Mouse (Mus musculus): ENCODE results near the gene Dhx16.
"Not testable (repeated sequence)": the region's sequence is repeated elsewhere in the genome, so short reads cannot be mapped to it uniquely, and the experiment has no call there.

Gene Dhx16

DNA sequence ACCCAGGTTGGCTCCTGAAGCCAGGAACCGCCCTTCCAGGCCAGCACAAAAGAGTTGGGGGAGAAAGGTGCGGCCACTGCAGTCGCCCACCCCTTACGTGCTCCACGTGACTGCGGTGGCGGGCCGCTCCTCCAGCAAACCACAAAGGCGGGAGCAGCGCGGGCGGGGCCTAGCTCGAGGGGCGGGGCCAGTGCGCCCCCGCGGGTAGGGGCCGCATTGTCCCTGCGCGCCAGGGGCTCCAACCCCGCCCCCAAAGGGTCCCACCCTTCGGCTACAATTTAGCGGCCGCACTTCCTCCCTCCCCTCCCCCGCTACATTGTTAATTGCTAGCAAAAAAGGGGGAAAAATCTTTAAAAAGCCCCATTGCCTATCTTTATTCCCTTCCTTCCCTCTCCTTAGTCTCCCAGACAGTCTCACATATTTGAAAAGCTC is 42.6 kb upstream of the Dhx16 start:
- TF ChIP-seq NANOG (IDR thresholded peaks at IDR 0.05; ENCODE audit: borderline replicate concordance, low read length) (no peak), CTCF (conservative IDR thresholded peaks at IDR 0.05; ENCODE audit: low read length) (no peak), POU5F1 (IDR thresholded peaks at IDR 0.05; ENCODE audit: borderline replicate concordance, low read length) (no peak)
- Histone ChIP-seq H3K36me3 (ENCODE audit: insufficient read depth, low read length) (peaks cover 48% of the 10 kb centered on the region), H3K4me1 (replicated peaks; ENCODE audit: low read depth, low read length) (peaks cover 51% of the 10 kb centered on the region), H3K4me3 (replicated peaks; ENCODE audit: low read length) (peak overlapping the region; percentile 97), H3K27me3 (ENCODE audit: insufficient read depth, low read length) (no peaks in the 10 kb centered on the region), H3K9me3 (ENCODE audit: low read length) (no peaks in the 10 kb centered on the region)

DNA sequence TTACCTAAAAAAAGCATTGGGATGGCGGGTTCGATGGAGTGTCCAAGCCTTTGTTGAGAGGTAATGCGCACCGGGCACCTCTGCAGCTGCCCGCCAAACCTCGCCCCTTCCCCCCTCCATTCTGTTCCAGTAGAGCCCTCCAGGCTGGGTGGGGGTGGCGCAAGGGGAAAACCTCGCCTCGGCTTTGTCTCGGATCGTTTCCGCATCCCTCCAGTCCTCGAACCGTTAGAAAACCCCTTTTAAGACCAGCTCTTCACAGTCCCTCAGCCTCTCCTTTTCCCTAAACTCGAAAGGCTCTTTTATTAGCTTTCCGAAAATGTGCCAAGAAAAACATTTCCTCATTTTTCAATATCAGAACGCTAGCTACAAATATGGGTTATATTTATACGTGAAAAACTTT is 42.1 kb upstream of the Dhx16 start:
- H3K27me3 ChIP-seq (ENCODE audit: insufficient read depth, low read length): no peaks in the 10 kb centered on the region
- H3K36me3 ChIP-seq (ENCODE audit: insufficient read depth, low read length): peaks cover 44% of the 10 kb centered on the region
- TF ChIP-seq POU5F1 (IDR thresholded peaks at IDR 0.05; ENCODE audit: borderline replicate concordance, low read length) (no peak), NANOG (IDR thresholded peaks at IDR 0.05; ENCODE audit: borderline replicate concordance, low read length) (no peak), CTCF (conservative IDR thresholded peaks at IDR 0.05; ENCODE audit: low read length) (no peak)
- peaks cover 52% of the 10 kb centered on the region for H3K4me1 ChIP-seq (replicated peaks; ENCODE audit: low read depth, low read length)
- H3K9me3 ChIP-seq (ENCODE audit: low read length): no peaks in the 10 kb centered on the region
- H3K4me3 ChIP-seq (replicated peaks; ENCODE audit: low read length): peak overlapping the region; percentile 97

DNA sequence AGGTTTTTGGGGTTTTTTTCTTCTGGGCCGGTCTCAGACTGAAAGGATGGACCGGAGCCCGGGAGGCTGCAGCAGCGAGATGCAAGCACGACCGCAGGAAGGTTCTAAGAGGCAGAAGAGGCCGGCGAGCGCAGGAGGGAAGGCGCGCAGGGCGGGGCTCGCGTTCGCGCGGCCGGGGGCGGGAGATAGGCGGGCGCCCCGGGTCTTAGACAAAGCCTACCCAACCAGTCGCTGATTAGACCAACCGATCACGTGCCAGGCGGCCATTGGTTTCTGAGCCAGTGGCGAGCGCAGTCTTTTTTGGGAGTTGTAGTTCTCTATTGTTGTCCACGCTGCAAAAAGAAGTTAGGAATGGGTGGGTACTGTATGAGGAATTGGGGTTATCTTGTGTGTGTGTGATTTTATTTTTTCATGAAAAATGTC is 41.5 kb upstream of the Dhx16 start, which contains the start of gene Tubb5:
Gene Tubb5, minus strand, starts transcription at position 185 of the 423 bp plus-strand sequence.
- Histone ChIP-seq H3K9me3 (ENCODE audit: low read length) (no peaks in the 10 kb centered on the region), H3K36me3 (ENCODE audit: insufficient read depth, low read length) (peaks cover 42% of the 10 kb centered on the region), H3K4me3 (replicated peaks; ENCODE audit: low read length) (peak within 1 kb of the TSS; percentile 97), H3K4me1 (replicated peaks; ENCODE audit: low read depth, low read length) (peaks cover 54% of the 10 kb centered on the region), H3K27me3 (ENCODE audit: insufficient read depth, low read length) (no peaks in the 10 kb centered on the region)
- TF ChIP-seq POU5F1 (IDR thresholded peaks at IDR 0.05; ENCODE audit: borderline replicate concordance, low read length): no peak
- TF ChIP-seq CTCF (conservative IDR thresholded peaks at IDR 0.05; ENCODE audit: low read length): no peak
- TF ChIP-seq NANOG (IDR thresholded peaks at IDR 0.05; ENCODE audit: borderline replicate concordance, low read length): no peak

DNA sequence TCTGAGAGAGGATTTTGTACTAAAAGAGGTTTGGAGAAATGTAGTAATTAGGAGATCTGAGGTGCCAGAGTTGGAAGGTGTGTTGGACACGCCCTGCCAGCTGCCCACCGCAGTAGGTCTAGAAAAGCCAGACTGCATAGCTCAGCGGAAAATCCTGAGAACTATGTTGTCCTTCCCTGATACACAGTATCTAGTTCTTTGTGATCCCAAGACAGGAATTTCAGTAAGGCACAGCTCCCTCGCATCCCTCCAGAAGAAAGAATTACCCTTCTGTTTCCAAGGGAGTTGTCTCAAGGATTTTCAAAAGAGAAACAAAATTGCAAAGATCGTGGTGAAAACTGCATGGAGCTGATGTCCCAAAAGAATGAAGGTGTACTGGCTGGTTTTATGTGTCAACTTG is 41.0 kb upstream of the Dhx16 start:
- TF ChIP-seq CTCF (conservative IDR thresholded peaks at IDR 0.05; ENCODE audit: low read length) (no peak), POU5F1 (IDR thresholded peaks at IDR 0.05; ENCODE audit: borderline replicate concordance, low read length) (no peak), NANOG (IDR thresholded peaks at IDR 0.05; ENCODE audit: borderline replicate concordance, low read length) (no peak)
- Histone ChIP-seq H3K27me3 (ENCODE audit: insufficient read depth, low read length) (no peaks in the 10 kb centered on the region), H3K4me1 (replicated peaks; ENCODE audit: low read depth, low read length) (peaks cover 58% of the 10 kb centered on the region), H3K4me3 (replicated peaks; ENCODE audit: low read length) (peak overlapping the region; percentile 97), H3K9me3 (ENCODE audit: low read length) (no peaks in the 10 kb centered on the region), H3K36me3 (ENCODE audit: insufficient read depth, low read length) (peaks cover 42% of the 10 kb centered on the region)

DNA sequence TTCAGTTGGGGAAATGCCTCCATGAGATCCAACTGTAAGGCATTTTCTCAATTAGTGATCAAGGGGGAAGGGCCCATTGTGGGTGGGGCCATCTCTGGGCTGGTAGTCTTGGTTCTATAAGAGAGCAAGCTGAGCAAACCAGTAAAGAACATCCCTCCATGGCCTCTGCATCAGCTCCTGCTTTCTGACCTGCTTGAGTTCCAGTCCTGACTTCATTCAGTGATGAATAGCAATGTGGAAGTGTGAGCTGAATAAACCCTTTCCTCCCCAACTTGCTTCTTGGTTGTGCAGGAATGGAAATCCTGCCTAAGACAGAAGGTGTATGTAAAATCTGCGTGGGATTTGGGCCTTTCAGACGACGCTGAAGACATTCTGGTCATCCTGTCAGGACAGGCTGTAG is 40.6 kb upstream of the Dhx16 start:
- Histone ChIP-seq H3K36me3 (ENCODE audit: insufficient read depth, low read length) (peaks cover 41% of the 10 kb centered on the region), H3K4me1 (replicated peaks; ENCODE audit: low read depth, low read length) (peaks cover 55% of the 10 kb centered on the region), H3K4me3 (replicated peaks; ENCODE audit: low read length) (peak overlapping the region; percentile 97)
- H3K9me3 ChIP-seq (ENCODE audit: low read length); H3K27me3 ChIP-seq (ENCODE audit: insufficient read depth, low read length): not testable (repeated sequence)

DNA sequence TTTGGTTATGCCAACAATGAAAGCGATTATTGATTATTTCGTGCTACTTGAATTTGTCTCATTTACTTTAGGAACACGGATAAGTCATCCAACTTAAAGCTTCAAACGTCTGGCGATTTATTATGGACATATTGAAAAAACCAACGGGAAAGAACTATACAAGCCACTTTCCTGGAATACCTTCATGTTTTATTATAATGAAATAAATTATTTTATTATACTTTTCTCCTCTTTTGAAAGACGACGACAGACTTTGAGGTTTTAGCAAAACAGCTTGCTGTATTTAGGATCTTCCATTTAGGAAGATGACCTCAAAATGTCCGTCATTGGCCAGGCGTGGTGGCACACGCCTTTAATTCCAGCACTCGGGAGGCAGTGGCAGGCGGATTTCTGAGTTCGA is 39.1 kb upstream of the Dhx16 start:
- Histone ChIP-seq H3K36me3 (ENCODE audit: insufficient read depth, low read length) (peaks cover 41% of the 10 kb centered on the region), H3K27me3 (ENCODE audit: insufficient read depth, low read length) (no peaks in the 10 kb centered on the region), H3K4me1 (replicated peaks; ENCODE audit: low read depth, low read length) (peaks cover 42% of the 10 kb centered on the region), H3K9me3 (ENCODE audit: low read length) (no peaks in the 10 kb centered on the region), H3K4me3 (replicated peaks; ENCODE audit: low read length) (peak overlapping the region; percentile 97)
- TF ChIP-seq CTCF (conservative IDR thresholded peaks at IDR 0.05; ENCODE audit: low read length) (no peak), NANOG (IDR thresholded peaks at IDR 0.05; ENCODE audit: borderline replicate concordance, low read length) (no peak), POU5F1 (IDR thresholded peaks at IDR 0.05; ENCODE audit: borderline replicate concordance, low read length) (no peak)

DNA sequence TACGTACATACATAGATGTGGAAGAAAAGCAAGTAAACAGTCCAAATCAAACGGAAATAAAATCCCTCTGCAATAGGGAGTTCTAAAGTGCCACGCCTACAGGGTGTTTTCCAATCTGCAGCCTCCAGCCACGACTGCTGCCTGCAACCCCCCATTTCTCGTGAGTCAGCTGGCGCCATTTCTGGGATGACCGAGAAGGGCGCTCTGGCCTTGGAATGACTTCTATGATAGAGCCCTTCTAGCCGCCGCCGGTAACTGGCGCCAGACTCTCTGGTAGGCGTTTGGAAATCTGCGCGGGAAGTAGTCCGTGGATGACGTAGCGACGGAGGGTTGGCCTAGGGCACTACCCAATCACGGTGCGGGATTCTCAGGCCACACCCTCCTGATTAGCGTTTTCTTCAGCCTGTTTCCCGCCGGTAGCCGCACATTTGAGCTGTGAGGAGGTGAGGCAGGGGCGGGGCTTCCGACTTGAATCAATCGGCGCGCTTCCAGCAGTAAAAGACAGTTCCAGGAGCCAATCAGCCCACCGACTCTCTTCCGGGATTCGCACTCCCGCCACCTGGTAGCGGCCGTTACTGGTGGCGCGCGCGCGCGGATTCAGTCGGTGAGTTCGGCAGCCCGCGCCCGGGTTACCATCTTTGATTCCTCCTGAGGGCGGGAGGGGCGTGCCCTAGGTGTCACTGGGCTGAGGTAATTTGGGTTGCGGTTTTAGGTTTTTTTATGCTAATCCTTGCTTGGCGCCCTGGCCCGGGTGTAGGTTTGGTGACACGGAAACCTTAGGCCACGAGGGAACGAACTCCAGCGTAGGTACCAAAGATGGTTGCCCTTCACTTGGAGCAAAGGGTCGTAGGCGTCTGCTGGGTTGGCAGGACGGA is 38.3 kb upstream of the Dhx16 start, which contains the start of gene Mdc1:
Gene Mdc1, plus strand, starts transcription at position 440 of the 875 bp plus-strand sequence.
- Histone ChIP-seq H3K27me3 (ENCODE audit: insufficient read depth, low read length) (no peaks in the 10 kb centered on the region), H3K4me3 (replicated peaks; ENCODE audit: low read length) (peak within 1 kb of the TSS; percentile 97), H3K9me3 (ENCODE audit: low read length) (no peaks in the 10 kb centered on the region), H3K36me3 (ENCODE audit: insufficient read depth, low read length) (peaks cover 41% of the 10 kb centered on the region), H3K4me1 (replicated peaks; ENCODE audit: low read depth, low read length) (peaks cover 36% of the 10 kb centered on the region)
- no peak for TF ChIP-seq CTCF (conservative IDR thresholded peaks at IDR 0.05; ENCODE audit: low read length)
- no peak for TF ChIP-seq NANOG (IDR thresholded peaks at IDR 0.05; ENCODE audit: borderline replicate concordance, low read length)
- no peak for TF ChIP-seq POU5F1 (IDR thresholded peaks at IDR 0.05; ENCODE audit: borderline replicate concordance, low read length)

DNA sequence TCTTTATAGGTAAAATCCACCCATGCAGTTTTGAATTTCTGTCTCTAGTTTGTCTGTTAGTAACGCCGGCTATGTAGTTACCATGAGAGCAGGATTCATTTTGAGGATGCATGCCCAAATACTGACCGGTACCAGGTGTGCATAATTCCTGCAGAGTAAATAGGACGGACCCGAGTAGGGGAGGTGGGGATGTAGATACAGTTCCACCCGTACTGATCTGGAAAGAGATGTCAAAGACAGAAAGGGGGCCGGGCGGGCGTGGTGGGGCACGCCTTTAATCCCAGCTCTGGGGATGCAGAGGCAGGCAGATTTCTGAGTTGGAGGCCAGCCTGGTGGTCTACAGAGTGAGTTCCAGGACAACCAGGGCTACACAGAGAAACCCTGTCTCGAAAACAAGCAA is 37.6 kb upstream of the Dhx16 start:
- H3K4me1 ChIP-seq (replicated peaks; ENCODE audit: low read depth, low read length): peaks cover 36% of the 10 kb centered on the region
- no peaks in the 10 kb centered on the region for H3K9me3 ChIP-seq (ENCODE audit: low read length)
- TF ChIP-seq NANOG (IDR thresholded peaks at IDR 0.05; ENCODE audit: borderline replicate concordance, low read length) (no peak), CTCF (conservative IDR thresholded peaks at IDR 0.05; ENCODE audit: low read length) (no peak)
- H3K36me3 ChIP-seq (ENCODE audit: insufficient read depth, low read length): peaks cover 42% of the 10 kb centered on the region
- peak overlapping the region; percentile 96 for H3K4me3 ChIP-seq (replicated peaks; ENCODE audit: low read length)
- no peaks in the 10 kb centered on the region for H3K27me3 ChIP-seq (ENCODE audit: insufficient read depth, low read length)

DNA sequence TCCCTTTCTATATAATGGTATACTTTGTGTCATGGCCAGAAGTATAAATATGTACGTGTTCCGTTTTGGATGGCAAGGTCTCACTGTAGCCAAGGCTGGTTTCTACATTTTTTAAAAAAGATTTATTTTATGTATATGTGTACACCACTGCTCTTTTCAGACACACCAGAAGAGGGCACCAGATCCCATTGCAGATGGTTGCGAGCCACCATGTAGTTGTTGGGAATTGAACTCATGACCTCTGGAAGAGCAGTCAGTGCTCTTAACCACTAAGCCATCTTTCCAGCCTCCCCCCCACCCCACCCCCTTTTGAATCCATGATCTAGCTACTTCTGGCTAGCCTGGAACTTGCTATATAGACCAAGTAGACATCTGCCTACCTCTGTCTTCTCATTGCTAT is 36.1 kb upstream of the Dhx16 start:
- H3K27me3 ChIP-seq (ENCODE audit: insufficient read depth, low read length): no peaks in the 10 kb centered on the region
- H3K4me1 ChIP-seq (replicated peaks; ENCODE audit: low read depth, low read length): peaks cover 50% of the 10 kb centered on the region
- TF ChIP-seq CTCF (conservative IDR thresholded peaks at IDR 0.05; ENCODE audit: low read length): peak; percentile 9; the same call in 1 of the 2 replicates
- TF ChIP-seq POU5F1 (IDR thresholded peaks at IDR 0.05; ENCODE audit: borderline replicate concordance, low read length): no peak
- H3K9me3 ChIP-seq (ENCODE audit: low read length): no peaks in the 10 kb centered on the region
- H3K4me3 ChIP-seq (replicated peaks; ENCODE audit: low read length): no peak overlapping the region
- H3K36me3 ChIP-seq (ENCODE audit: insufficient read depth, low read length): peaks cover 57% of the 10 kb centered on the region
